8 mouse cellular contexts compared by ENCODE assay signal in the genomic region with DNA sequence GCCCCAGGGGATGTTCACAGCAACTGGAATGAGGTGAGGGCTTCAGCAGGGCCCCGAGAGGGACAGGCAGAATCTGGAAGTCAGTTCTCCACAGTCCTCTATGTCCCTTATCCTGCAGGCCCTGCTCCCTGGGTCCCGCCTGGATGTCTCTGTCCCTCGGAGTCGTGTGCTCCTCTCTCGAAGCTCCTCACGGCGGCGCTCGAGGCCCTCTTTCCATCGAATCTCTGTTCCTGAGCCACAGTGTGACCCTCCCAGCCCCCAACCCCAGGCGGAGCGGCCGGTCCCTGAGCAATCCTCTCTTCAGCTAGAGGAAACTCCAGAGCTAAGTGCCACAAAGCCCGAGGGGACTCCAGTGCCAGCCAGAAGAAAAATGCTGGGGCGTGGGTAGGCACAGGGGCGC. TPM values are rescaled to one million over a fixed set of nuclear protein-coding genes. Genes with fewer than 3 reads are reported as not detected.
DNase-seq lines count a peak whose midpoint lies in the region; ATAC-seq and TF ChIP-seq lines count a peak whose summit lies in the region.

No protein-coding gene starts in this region.

- H3K36me3 ChIP-seq in kidney, postnatal 0 days (ENCODE audit: insufficient read depth, low read length), result no peaks in the 10 kb centered on the region
- no peaks in the 10 kb centered on the region for H3K36me3 ChIP-seq in lung, embryonic 15.5 days

- WGBS in kidney, postnatal 0 days, result 6% methylated on average over 16 of the region's 16 CpGs
- 7% methylated on average over 16 of the region's 16 CpGs for WGBS in lung, embryonic 15.5 days

- intact Hi-C loops in heart, postnatal 25 days (cut with DNase I), result loop anchor here (2.0 kb wide), 1 partner anchor 49 kb away; no protein-coding TSS in a partner anchor
- intact Hi-C loops in gastrocnemius, postnatal 36 days (cut with DNase I), result loop anchor here (2.0 to 5.0 kb wide), 2 partner anchors 49 to 110 kb away; a partner anchor contains a TSS

- no peaks in the 10 kb centered on the region; the same call in 1 of the 2 replicates for H3K4me1 ChIP-seq in kidney, postnatal 0 days (replicated peaks; ENCODE audit: insufficient read depth, low read length)
- H3K4me1 ChIP-seq in lung, embryonic 15.5 days, result peaks cover 16% of the 10 kb centered on the region

- peak; percentile 94 for DNase-seq in heart, adult 11 months
- no peak for DNase-seq in heart, postnatal 25 days (ENCODE audit: low spot score)
- peak; percentile 60 for DNase-seq in brain, adult 2 months (ENCODE audit: low read depth, low spot score)
- DNase-seq in gastrocnemius, postnatal 36 days, result peak; percentile 42 to 57
- DNase-seq in kidney, postnatal 0 days (ENCODE audit: low spot score), result peak; percentile 90
- DNase-seq in retina, postnatal 1 day, result peak; percentile 79
- no peak for DNase-seq in thymus, postnatal 25 days

- H3K9ac ChIP-seq in kidney, postnatal 0 days (ENCODE audit: low read depth, low read length), result 0 out of 2 replicates have a peak overlapping the region, but pooled peaks have one; percentile 5
- peak overlapping the region; percentile 22; the same call in 1 of the 2 replicates for H3K9ac ChIP-seq in lung, embryonic 15.5 days

- no peaks in the 10 kb centered on the region for H3K9me3 ChIP-seq in kidney, postnatal 0 days (replicated peaks; ENCODE audit: low read length)
- no peaks in the 10 kb centered on the region for H3K9me3 ChIP-seq in lung, embryonic 15.5 days

- no peak overlapping the region for H3K27ac ChIP-seq in kidney, postnatal 0 days
- no peak overlapping the region for H3K27ac ChIP-seq in lung, embryonic 15.5 days

- H3K4me2 ChIP-seq in kidney, postnatal 0 days (ENCODE audit: low read length), result peak overlapping the region; percentile 38; the same call in 1 of the 2 replicates
- H3K4me2 ChIP-seq in lung, embryonic 15.5 days, result peak overlapping the region; percentile 36; the same call in 1 of the 2 replicates

- TF ChIP-seq CTCF in kidney, postnatal 0 days (IDR thresholded peaks at IDR 0.05; ENCODE audit: low read depth), result peak; percentile 80

- H3K27me3 ChIP-seq in kidney, postnatal 0 days (ENCODE audit: insufficient read depth, low read length), result no peaks in the 10 kb centered on the region
- peaks cover 32% of the 10 kb centered on the region; the same call in 1 of the 2 replicates for H3K27me3 ChIP-seq in lung, embryonic 15.5 days

- no peak; the same call in 1 of the 2 replicates for ATAC-seq in kidney, postnatal 0 days (replicated peaks; ENCODE audit: low FRiP score, low read depth)
- ATAC-seq in lung, embryonic 15.5 days (ENCODE audit: borderline replicate concordance, extremely low read depth, low FRiP score, low TSS enrichment), result peak; percentile 21; the same call in 1 of the 2 replicates

- no peak overlapping the region for H3K4me3 ChIP-seq in kidney, postnatal 0 days (replicated peaks; ENCODE audit: low read depth, low read length)
- no peak overlapping the region for H3K4me3 ChIP-seq in lung, embryonic 15.5 days

RNA-seq across cellular contexts. Expression of a gene that starts 2.2 kb away (rescaled TPM):
- 10 to 100 TPM; 11.3 to 13.6 TPM for total RNA-seq in heart, postnatal 25 days (2021)
- total RNA-seq in gastrocnemius, postnatal 36 days (2021), result 10 to 100 TPM; 10.7 to 11.0 TPM
- 34.4 and 36.9 TPM in 2 replicates for polyA plus RNA-seq in kidney, postnatal 0 days (2015; fragmentation: Nextera tagmentation; extraction: Ambion mirVana)
- polyA plus RNA-seq in lung, embryonic 15.5 days (2015; fragmentation: Nextera tagmentation; extraction: Ambion mirVana), result 27.7 and 27.9 TPM in 2 replicates

RNA-seq across cellular contexts. Expression of a gene that starts 3.0 kb away (rescaled TPM):
- total RNA-seq in heart, postnatal 25 days (2021), result under 1 TPM; 0.28 to 0.86 TPM
- total RNA-seq in gastrocnemius, postnatal 36 days (2021), result under 1 TPM; 0.44 to 0.46 TPM
- 1.2 and 1.3 TPM in 2 replicates for polyA plus RNA-seq in kidney, postnatal 0 days (2015; fragmentation: Nextera tagmentation; extraction: Ambion mirVana)
- 1.1 and 1.5 TPM in 2 replicates for polyA plus RNA-seq in lung, embryonic 15.5 days (2015; fragmentation: Nextera tagmentation; extraction: Ambion mirVana)

RNA-seq across cellular contexts. Expression of a gene that starts 7.0 kb away (rescaled TPM):
- total RNA-seq in heart, postnatal 25 days (2021), result not detected
- not detected for total RNA-seq in gastrocnemius, postnatal 36 days (2021)
- polyA plus RNA-seq in kidney, postnatal 0 days (2015; fragmentation: Nextera tagmentation; extraction: Ambion mirVana), result not detected in 2 replicates
- polyA plus RNA-seq in lung, embryonic 15.5 days (2015; fragmentation: Nextera tagmentation; extraction: Ambion mirVana), result not detected in 2 replicates

RNA-seq across cellular contexts. Expression of a gene that starts 21.6 kb away (rescaled TPM):
- 100 to 1,000 TPM; 130 to 139 TPM for total RNA-seq in heart, postnatal 25 days (2021)
- 100 to 1,000 TPM; 129 to 154 TPM for total RNA-seq in gastrocnemius, postnatal 36 days (2021)
- polyA plus RNA-seq in kidney, postnatal 0 days (2015; fragmentation: Nextera tagmentation; extraction: Ambion mirVana), result 213 and 217 TPM in 2 replicates
- 176 and 186 TPM in 2 replicates for polyA plus RNA-seq in lung, embryonic 15.5 days (2015; fragmentation: Nextera tagmentation; extraction: Ambion mirVana)

RNA-seq across cellular contexts. Expression of a gene that starts 42.9 kb away (rescaled TPM):
- 1 to 10 TPM; 7.7 to 9.4 TPM for total RNA-seq in heart, postnatal 25 days (2021)
- 10 to 100 TPM in 1 of 2 experiments, 1 to 10 TPM in 1; 8.5 to 11.9 TPM for total RNA-seq in gastrocnemius, postnatal 36 days (2021)
- polyA plus RNA-seq in kidney, postnatal 0 days (2015; fragmentation: Nextera tagmentation; extraction: Ambion mirVana), result 24.5 and 24.8 TPM in 2 replicates
- 23.4 and 30.0 TPM in 2 replicates for polyA plus RNA-seq in lung, embryonic 15.5 days (2015; fragmentation: Nextera tagmentation; extraction: Ambion mirVana)

Comparison
In these comparisons a context has a peak if more than half of its experiments do, and no peak if none do; other contexts are left out.
1. DNase-seq: peak in heart, adult 11 months (single experiment), brain, adult 2 months (single experiment), gastrocnemius, postnatal 36 days (2 of 2), kidney, postnatal 0 days (single experiment) and retina, postnatal 1 day (single experiment); none in heart, postnatal 25 days (single experiment) and thymus, postnatal 25 days (single experiment).